Mouse (Mus musculus): ENCODE data around the gene Gtsf2. TPM values are rescaled to one million over a fixed set of nuclear protein-coding genes. Genes with fewer than 3 reads are reported as not detected.

The Gtsf2 gene
- polyA plus RNA-seq, 1 experiment from 2014 or later = not detected

Other genes starting within 250 kb of the Gtsf2 start
- gene Cbx5, start 208.7 kb downstream of the Gtsf2 start, polyA plus RNA-seq (2016; fragmentation: Nextera tagmentation; extraction: Ambion mirVana) = 202 and 206 TPM in 2 replicates
- gene Hnrnpa1, start 208.0 kb downstream of the Gtsf2 start, polyA plus RNA-seq (2016; fragmentation: Nextera tagmentation; extraction: Ambion mirVana) = 1,897 and 1,928 TPM in 2 replicates
- gene Nfe2, start 190.1 kb downstream of the Gtsf2 start, polyA plus RNA-seq (2016; fragmentation: Nextera tagmentation; extraction: Ambion mirVana) = 4.7 and 5.9 TPM in 2 replicates
- gene Copz1, start 175.8 kb downstream of the Gtsf2 start, polyA plus RNA-seq (2016; fragmentation: Nextera tagmentation; extraction: Ambion mirVana) = 281 and 285 TPM in 2 replicates
- gene Gpr84, start 137.9 kb downstream of the Gtsf2 start, polyA plus RNA-seq (2016; fragmentation: Nextera tagmentation; extraction: Ambion mirVana) = 0.16 and 0.29 TPM in 2 replicates
- gene Zfp385a, start 108.4 kb downstream of the Gtsf2 start, polyA plus RNA-seq (2016; fragmentation: Nextera tagmentation; extraction: Ambion mirVana) = 22.1 and 22.7 TPM in 2 replicates
- gene Itga5, start 81.7 kb downstream of the Gtsf2 start, polyA plus RNA-seq (2016; fragmentation: Nextera tagmentation; extraction: Ambion mirVana) = 29.5 and 29.7 TPM in 2 replicates
- not detected in 2 replicates for gene Gtsf1, start 18.0 kb downstream of the Gtsf2 start, polyA plus RNA-seq (2016; fragmentation: Nextera tagmentation; extraction: Ambion mirVana)
- gene Nckap1l, start 5.3 kb upstream of the Gtsf2 start, polyA plus RNA-seq (2016; fragmentation: Nextera tagmentation; extraction: Ambion mirVana) = 1.1 and 1.3 TPM in 2 replicates
- gene Pde1b, start 54.6 kb upstream of the Gtsf2 start, polyA plus RNA-seq (2016; fragmentation: Nextera tagmentation; extraction: Ambion mirVana) = 6.0 and 10.4 TPM in 2 replicates
- 14.3 and 16.4 TPM in 2 replicates for gene Ppp1r1a, start 89.5 kb upstream of the Gtsf2 start, polyA plus RNA-seq (2016; fragmentation: Nextera tagmentation; extraction: Ambion mirVana)
- not detected in 2 replicates for gene Glycam1, start 116.6 kb upstream of the Gtsf2 start, polyA plus RNA-seq (2016; fragmentation: Nextera tagmentation; extraction: Ambion mirVana)

All from embryonic facial prominence, embryonic 10.5 days (tissue).